Mouse (Mus musculus) liver, embryonic 13.5 days (tissue): ENCODE data around the gene Tmem210. TPM values are rescaled to one million over a fixed set of nuclear protein-coding genes. Genes with fewer than 3 reads are reported as not detected.

ENCODE experiments used
- ATAC-seq: fragments of 200-750 bp; cut with Nextera tagmentation; 2 replicates; pipeline ENCODE4 v1.8.0; 2017; ENCODE audit warnings: low read depth, mild to moderate bottlenecking, moderate number of reproducible peaks, moderate library complexity
- DNase-seq: peaks from one replicate; pipeline ENCODE4 v3.0.0; 2022
- H3K27ac ChIP-seq: fragments of 300-500 bp; sonication (generic); 2 replicates; pipeline ENCODE4 v1.5.1; 2015; ENCODE audit warnings: moderate library complexity, mild to moderate bottlenecking, inconsistent platforms
- H3K27me3 ChIP-seq: fragments of 300-500 bp; sonication (generic); 2 replicates; pipeline ENCODE4 v1.6.1; 2015; ENCODE audit warnings: mild to moderate bottlenecking, inconsistent platforms
- H3K36me3 ChIP-seq: fragments of 300-500 bp; sonication (generic); 2 replicates; pipeline ENCODE4 v1.6.1; 2015; ENCODE audit warnings: mild to moderate bottlenecking, inconsistent platforms
- H3K4me1 ChIP-seq: fragments of 300-500 bp; sonication (generic); replicated peaks from 2 replicates; pipeline ENCODE4 v1.6.1; 2015; ENCODE audit warnings: inconsistent platforms
- H3K4me2 ChIP-seq: fragments of 300-500 bp; sonication (generic); 2 replicates; pipeline ENCODE4 v1.6.1; 2015; ENCODE audit warnings: inconsistent platforms, mild to moderate bottlenecking, moderate library complexity
- H3K4me3 ChIP-seq: fragments of 300-500 bp; sonication (generic); replicated peaks from 2 replicates; pipeline ENCODE4 v1.5.1; 2015; ENCODE audit warnings: mild to moderate bottlenecking, inconsistent platforms
- H3K9ac ChIP-seq: fragments of 300-500 bp; sonication (generic); 2 replicates; pipeline ENCODE4 v1.6.1; 2015; ENCODE audit warnings: mild to moderate bottlenecking, inconsistent platforms
- H3K9me3 ChIP-seq: fragments of 300-500 bp; sonication (generic); replicated peaks from 2 replicates; pipeline ENCODE4 v1.6.1; 2016; ENCODE audit warnings: inconsistent platforms
- WGBS: fragments of 180-500 bp; shearing (Covaris S2); methylation state at CpG from one replicate; pipeline ENCODE4 v1.1.7; 2015; ENCODE audit not compliant: insufficient replicate concordance; 5-methylcytosine and 5-hydroxymethylcytosine counted together
- polyA plus RNA-seq: library from polyadenylated mRNA; unstranded; fragments of >200 nt; fragmentation: Nextera tagmentation; extraction: Ambion mirVana; gene quantifications from 2 replicates; pipeline ENCODE4 v1.2.1, GENCODE M21; 2015

Gene Tmem210
- not detected in 2 replicates for polyA plus RNA-seq

DNA sequence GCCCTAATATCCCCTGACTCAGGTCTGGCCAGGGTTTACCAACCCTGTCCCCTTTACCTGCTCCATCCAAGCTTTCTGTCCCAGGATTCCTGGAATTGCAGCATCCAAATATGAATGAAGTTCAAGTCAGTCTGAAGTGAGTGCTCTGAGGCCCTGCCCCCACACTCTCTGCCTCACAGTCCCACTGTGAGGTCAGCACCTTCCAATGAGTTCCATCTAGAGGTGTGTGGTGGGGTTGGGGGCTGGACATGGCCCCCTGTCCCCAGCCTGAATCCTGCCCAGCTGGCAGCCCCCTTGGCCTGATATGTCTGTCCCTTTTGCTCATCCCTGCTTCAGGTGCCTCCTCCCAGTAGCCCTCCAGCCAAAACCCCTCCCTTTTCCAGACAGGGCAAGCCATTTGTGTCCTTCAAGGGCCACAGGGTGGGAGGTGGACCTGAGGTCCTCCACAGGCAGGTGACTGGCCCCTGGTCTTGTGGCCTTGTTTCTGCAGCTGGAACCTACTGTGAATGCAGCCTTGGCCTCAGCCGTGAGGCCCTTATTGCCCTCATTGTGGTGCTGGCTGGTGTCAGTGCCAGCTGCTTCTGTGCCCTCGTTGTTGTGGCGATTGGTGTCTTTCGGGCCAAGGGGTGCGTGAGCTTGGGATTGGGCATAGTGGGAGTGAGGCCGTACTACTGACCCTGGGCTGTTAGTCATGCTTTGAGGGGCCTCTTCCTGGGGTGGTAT is at the start of gene Tmem210:
Tmem210 (plus strand) TSS at position 219 of the 723 bp plus-strand sequence.
- DNase-seq, result no peak

DNA sequence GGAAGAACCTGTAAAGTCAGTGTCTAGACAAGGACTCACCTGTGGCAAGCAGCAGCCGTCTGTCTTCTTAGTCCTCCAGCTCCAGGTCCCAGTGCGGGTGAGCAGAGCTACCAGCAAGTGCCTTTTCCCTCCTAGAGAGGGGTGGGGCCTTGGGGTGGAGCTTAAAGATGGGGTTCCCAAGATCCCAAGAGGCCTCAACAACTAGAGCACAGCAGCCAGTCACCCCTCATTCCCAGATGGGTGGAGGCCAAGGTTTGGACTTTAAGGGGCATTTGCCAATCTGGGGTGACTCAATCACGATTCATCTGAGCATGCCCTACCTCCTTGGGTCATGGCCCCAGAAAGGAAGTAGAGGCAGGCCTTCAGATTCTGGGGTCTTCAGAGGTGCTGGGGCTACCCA is 48.2 kb upstream of the Tmem210 start:
- H3K36me3 ChIP-seq, result no peaks in the 10 kb centered on the region
- H3K4me3 ChIP-seq, result no peak overlapping the region
- 79% methylated on average over 3 of the region's 3 CpGs for WGBS
- H3K4me2 ChIP-seq, result no peak overlapping the region
- no peak for DNase-seq
- H3K9me3 ChIP-seq, result no peaks in the 10 kb centered on the region
- H3K4me1 ChIP-seq, result peaks cover 37% of the 10 kb centered on the region
- no peak for ATAC-seq
- H3K27ac ChIP-seq, result no peak overlapping the region
- no peak overlapping the region for H3K9ac ChIP-seq
- peaks cover 43% of the 10 kb centered on the region for H3K27me3 ChIP-seq

More for the DNA sequence above, at the start of gene Tmem210:
- H3K4me2 ChIP-seq, result 0 out of 2 replicates have a peak within 1 kb of the TSS, but pooled peaks have one; percentile 11
- H3K9me3 ChIP-seq, result no peaks in the 10 kb centered on the region
- H3K27me3 ChIP-seq, result peaks cover 57% of the 10 kb centered on the region
- H3K36me3 ChIP-seq, result peaks cover 31% of the 10 kb centered on the region
- H3K4me3 ChIP-seq, result no peak within 1 kb of the TSS
- no peak within 1 kb of the TSS for H3K27ac ChIP-seq
- H3K9ac ChIP-seq, result no peak within 1 kb of the TSS
- ATAC-seq, result no peak
- H3K4me1 ChIP-seq, result peaks cover 38% of the 10 kb centered on the region
- WGBS, result 75% methylated on average over 6 of the region's 6 CpGs

GRCm38 (mm10) chr2:25240310-25240709 is 47.6 kb upstream of the Tmem210 start:
- Histone ChIP-seq H3K27ac (no peak overlapping the region), H3K4me1 (peaks cover 37% of the 10 kb centered on the region), H3K9me3 (no peaks in the 10 kb centered on the region), H3K36me3 (no peaks in the 10 kb centered on the region), H3K4me3 (peak overlapping the region; percentile 57), H3K27me3 (peaks cover 43% of the 10 kb centered on the region), H3K9ac (peak overlapping the region; percentile 57), H3K4me2 (peak overlapping the region; percentile 84)
- 41% methylated on average over 8 of the region's 8 CpGs for WGBS
- ATAC-seq, result no peak
- DNase-seq, result no peak

DNA sequence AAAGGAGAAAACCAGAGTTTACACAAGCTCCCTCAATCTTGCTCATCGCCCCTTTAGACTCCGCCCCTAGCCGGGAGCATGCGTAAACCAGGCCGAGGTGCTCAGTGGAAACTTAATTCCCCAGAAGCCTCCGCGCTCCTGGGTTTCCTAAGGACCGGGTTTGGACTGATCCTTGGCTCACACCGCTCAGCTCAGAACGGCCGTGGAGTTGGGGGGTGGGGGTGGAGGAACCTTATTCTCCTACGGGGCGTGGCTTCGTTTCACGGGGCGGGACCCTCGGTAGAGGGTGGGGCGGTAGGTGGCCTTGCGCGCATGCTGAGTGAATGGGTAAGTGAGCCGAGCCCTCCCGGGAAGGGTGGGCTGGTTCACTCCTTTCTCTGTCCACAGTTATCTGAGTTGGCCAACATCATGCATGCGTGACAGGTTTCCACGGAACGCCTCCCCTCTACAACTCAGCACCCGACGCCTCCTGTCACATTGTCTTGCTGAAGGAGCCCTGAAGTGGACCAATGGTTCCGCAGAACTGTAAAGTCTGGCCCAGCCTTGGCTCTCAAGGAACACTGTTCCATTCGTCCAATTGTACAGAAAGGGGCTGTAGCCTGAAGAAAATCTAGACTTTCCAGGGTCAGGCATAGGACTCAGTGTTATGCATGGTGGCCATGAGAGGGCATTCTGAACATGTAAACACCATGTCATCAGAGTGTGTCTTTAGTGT is 47.1 kb upstream of the Tmem210 start:
- peak overlapping the region; percentile 57 for H3K9ac ChIP-seq

DNA sequence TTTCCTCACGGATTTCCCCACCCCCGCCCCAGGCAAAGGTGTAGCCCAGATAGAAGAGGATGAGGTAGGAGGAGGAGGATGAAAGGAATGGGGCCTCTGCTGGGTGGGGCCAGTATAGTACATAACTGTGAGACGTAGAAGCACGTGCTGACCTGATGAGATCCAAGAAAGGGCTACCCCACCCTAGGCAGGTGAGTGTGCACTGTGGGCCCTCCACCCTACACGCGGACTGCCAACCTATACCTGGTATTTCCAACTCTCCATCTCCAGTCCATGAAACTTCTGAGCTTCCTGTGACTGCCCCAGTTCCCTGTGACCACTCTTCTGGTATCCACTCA is 46.5 kb upstream of the Tmem210 start:
- no peak for DNase-seq
- Histone ChIP-seq H3K9me3 (no peaks in the 10 kb centered on the region), H3K27me3 (peaks cover 37% of the 10 kb centered on the region), H3K27ac (no peak overlapping the region), H3K36me3 (peaks cover 8% of the 10 kb centered on the region), H3K4me3 (peak overlapping the region; percentile 57), H3K4me2 (peak overlapping the region; percentile 84), H3K4me1 (peaks cover 32% of the 10 kb centered on the region), H3K9ac (peak overlapping the region; percentile 65; the same call in 1 of the 2 replicates)
- 12% methylated on average over 6 of the region's 6 CpGs for WGBS
- peak; percentile 22 for ATAC-seq

More for the DNA sequence above, 47.1 kb upstream of the Tmem210 start:
- peaks cover 37% of the 10 kb centered on the region for H3K4me1 ChIP-seq
- peak; percentile 73 for ATAC-seq
- H3K4me3 ChIP-seq, result peak overlapping the region; percentile 57
- 2% methylated on average over 29 of the region's 29 CpGs for WGBS
- peak; percentile 60 for DNase-seq
- peaks cover 41% of the 10 kb centered on the region for H3K27me3 ChIP-seq
- peak overlapping the region; percentile 84 for H3K4me2 ChIP-seq
- H3K36me3 ChIP-seq, result peaks cover 3% of the 10 kb centered on the region
- no peaks in the 10 kb centered on the region for H3K9me3 ChIP-seq
- no peak overlapping the region for H3K27ac ChIP-seq

DNA sequence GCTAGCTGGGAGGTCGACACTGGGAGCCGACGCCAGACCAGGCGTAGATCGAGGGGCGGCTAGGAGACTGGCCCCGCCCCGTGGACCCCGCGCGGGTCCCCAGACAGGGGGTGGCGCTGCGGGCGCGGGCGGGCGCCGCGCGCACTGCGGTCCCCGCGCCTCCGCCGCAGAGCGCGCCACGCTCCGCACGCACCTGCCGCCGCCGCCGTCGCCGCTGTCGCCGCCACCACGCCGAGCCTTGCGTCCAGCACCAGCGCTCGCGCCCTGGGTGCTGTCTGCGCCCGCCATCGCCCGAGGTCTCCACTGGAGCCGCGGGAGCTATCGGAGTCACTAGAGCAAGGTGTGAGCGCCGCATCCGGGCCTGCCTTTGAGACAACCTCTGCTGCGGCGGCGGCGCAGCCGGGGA is 45.8 kb upstream of the Tmem210 start, which contains the start of the genes Rnf208 and Cysrt1:
Rnf208 (plus strand) TSS at position 155 of the 406 bp plus-strand sequence.
Cysrt1 (minus strand) TSS at position 352 of the 406 bp plus-strand sequence.
- DNase-seq (no peak), ATAC-seq (no peak)
- H3K36me3 ChIP-seq, result peaks cover 14% of the 10 kb centered on the region
- H3K9ac ChIP-seq, result peak within 1 kb of the TSS; percentile 65
- H3K4me3 ChIP-seq, result peak within 1 kb of the TSS; percentile 57
- no peaks in the 10 kb centered on the region for H3K9me3 ChIP-seq
- WGBS, result under 1% methylated on average over 57 of the region's 59 CpGs
- peak within 1 kb of the TSS; percentile 84 for H3K4me2 ChIP-seq
- H3K4me1 ChIP-seq, result peaks cover 28% of the 10 kb centered on the region
- H3K27ac ChIP-seq, result no peak within 1 kb of the TSS
- peaks cover 37% of the 10 kb centered on the region for H3K27me3 ChIP-seq

DNA sequence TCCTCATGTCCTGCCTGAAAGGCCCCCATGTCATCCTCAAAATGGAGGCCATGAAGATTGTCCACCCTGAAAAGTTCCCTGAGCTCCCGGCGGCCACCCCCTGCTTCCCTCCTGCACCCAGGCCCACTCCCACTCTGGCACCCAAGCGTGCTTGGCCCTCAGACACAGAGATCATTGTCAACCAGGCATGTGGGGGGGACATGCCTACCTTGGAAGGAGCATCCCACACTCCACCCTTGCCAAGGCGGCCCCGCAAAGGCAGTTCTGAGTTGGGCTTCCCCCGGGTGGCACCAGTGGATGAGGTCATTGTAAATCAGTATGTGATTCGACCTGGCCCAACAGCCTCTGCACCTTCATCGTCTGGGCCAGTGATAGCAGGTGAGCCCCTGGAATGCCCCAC is 44.6 kb upstream of the Tmem210 start:
- DNase-seq, result no peak

DNA sequence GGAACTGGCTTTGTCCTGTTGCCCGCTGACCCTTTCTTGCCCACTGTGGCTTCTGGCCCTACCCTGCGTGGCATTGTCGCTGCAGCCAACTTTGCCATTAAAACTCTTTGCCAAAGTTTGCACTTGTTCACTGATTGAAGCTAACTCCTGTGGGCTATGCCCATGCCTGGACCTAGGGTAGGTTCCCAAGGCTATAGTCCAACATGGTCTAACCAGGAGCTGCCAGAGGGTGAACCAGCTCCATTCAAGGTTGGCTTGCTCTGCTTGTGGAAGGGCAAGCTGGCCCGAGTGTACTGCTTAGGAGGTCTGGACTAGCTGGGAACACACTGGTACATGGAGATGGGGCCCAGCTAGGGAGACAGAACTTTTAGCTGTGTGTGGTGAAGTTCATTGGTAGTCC is 43.8 kb upstream of the Tmem210 start:
- Histone ChIP-seq H3K9ac (no peak overlapping the region), H3K4me2 (no peak overlapping the region), H3K36me3 (peaks cover 35% of the 10 kb centered on the region), H3K4me3 (no peak overlapping the region), H3K9me3 (no peaks in the 10 kb centered on the region), H3K27ac (no peak overlapping the region), H3K4me1 (peaks cover 28% of the 10 kb centered on the region), H3K27me3 (peaks cover 37% of the 10 kb centered on the region)
- DNase-seq (no peak), ATAC-seq (no peak)
- 80% methylated on average over 4 of the region's 4 CpGs for WGBS

More for the DNA sequence above, 44.6 kb upstream of the Tmem210 start:
- Histone ChIP-seq H3K4me3 (no peak overlapping the region), H3K27ac (no peak overlapping the region), H3K27me3 (peaks cover 37% of the 10 kb centered on the region), H3K4me1 (peaks cover 28% of the 10 kb centered on the region), H3K36me3 (peaks cover 27% of the 10 kb centered on the region), H3K4me2 (no peak overlapping the region), H3K9ac (no peak overlapping the region), H3K9me3 (no peaks in the 10 kb centered on the region)
- ATAC-seq, result no peak
- WGBS, result 69% methylated on average over 8 of the region's 8 CpGs

- H3K27ac ChIP-seq, result no peak within 1 kb of the TSS
- no peak for DNase-seq
- no peak within 1 kb of the TSS for H3K9ac ChIP-seq
- 83% methylated on average over 10 of the region's 10 CpGs for WGBS
- H3K4me2 ChIP-seq, result no peak within 1 kb of the TSS
- H3K27me3 ChIP-seq, result peaks cover 30% of the 10 kb centered on the region
- ATAC-seq, result no peak
- peaks cover 58% of the 10 kb centered on the region for H3K36me3 ChIP-seq
- H3K9me3 ChIP-seq, result no peaks in the 10 kb centered on the region
- peaks cover 15% of the 10 kb centered on the region for H3K4me1 ChIP-seq
- no peak within 1 kb of the TSS for H3K4me3 ChIP-seq
Observed at GRCm38 (mm10) chr2:25246183-25247072, 41.5 kb upstream of the Tmem210 start, which contains the start of gene AL732309.1. Gene AL732309.1, minus strand, starts transcription at chr2:25246863.

- 74% methylated on average over 1 of the region's 1 CpGs for WGBS
- peaks cover 23% of the 10 kb centered on the region for H3K4me1 ChIP-seq
- H3K27ac ChIP-seq, result no peak overlapping the region
- H3K9ac ChIP-seq, result no peak overlapping the region
- ATAC-seq, result no peak
- no peak overlapping the region for H3K4me3 ChIP-seq
- no peaks in the 10 kb centered on the region for H3K27me3 ChIP-seq
- H3K36me3 ChIP-seq, result peaks cover 64% of the 10 kb centered on the region
- H3K4me2 ChIP-seq, result no peak overlapping the region
- H3K9me3 ChIP-seq, result no peaks in the 10 kb centered on the region
- no peak for DNase-seq
Observed at GRCm38 (mm10) chr2:25252331-25252730, 35.6 kb upstream of the Tmem210 start.
